Mouse (Mus musculus) forebrain, embryonic 16.5 days (tissue): ENCODE data around the gene Cdkl1. TPM values are rescaled to one million over a fixed set of nuclear protein-coding genes. Genes with fewer than 3 reads are reported as not detected.
A peak's percentile ranks its signal among the peaks of the same experiment; 100 is the strongest.

Experiments used
- ATAC-seq: fragments of 200-750 bp; cut with Nextera tagmentation; 2 replicates; pipeline ENCODE4 v1.8.0; 2017; ENCODE audit warnings: mild to moderate bottlenecking, moderate library complexity
- H3K27ac ChIP-seq: fragments of 300-500 bp; sonication (generic); 2 replicates; pipeline ENCODE4 v1.5.1; 2014; ENCODE audit warnings: low read length, control low read depth
- H3K27me3 ChIP-seq: fragments of 300-500 bp; sonication (generic); replicated peaks from 2 replicates; pipeline ENCODE4 v1.6.1; 2014; ENCODE audit warnings: low read length; ENCODE audit not compliant: control insufficient read depth, insufficient read depth
- H3K36me3 ChIP-seq: fragments of 300-500 bp; sonication (generic); 2 replicates; pipeline ENCODE4 v1.6.1; 2014; ENCODE audit not compliant: control insufficient read depth, insufficient read depth
- H3K4me1 ChIP-seq: fragments of 300-500 bp; sonication (generic); replicated peaks from 2 replicates; pipeline ENCODE4 v1.6.1; 2014; ENCODE audit warnings: low read length; ENCODE audit not compliant: control insufficient read depth, insufficient read depth
- H3K4me2 ChIP-seq: fragments of 300-500 bp; sonication (generic); 2 replicates; pipeline ENCODE4 v1.6.1; 2014; ENCODE audit warnings: mild to moderate bottlenecking, low read length, control low read depth
- H3K4me3 ChIP-seq: fragments of 300-500 bp; sonication (generic); replicated peaks from 2 replicates; pipeline ENCODE4 v1.5.1; 2014; ENCODE audit warnings: mild to moderate bottlenecking, low read length, control low read depth
- H3K9ac ChIP-seq: fragments of 300-500 bp; sonication (generic); replicated peaks from 2 replicates; pipeline ENCODE4 v1.6.1; 2014; ENCODE audit warnings: low read depth, low read length, control low read depth
- H3K9me3 ChIP-seq: fragments of 300-500 bp; sonication (generic); 2 replicates; pipeline ENCODE4 v1.6.1; 2016; ENCODE audit warnings: low read length; ENCODE audit not compliant: control insufficient read depth
- WGBS: fragments of 180-500 bp; shearing (Covaris S2); extraction: QIAGEN DNeasy Blood & Tissue Kit; methylation state at CpG from one replicate; pipeline ENCODE4 v1.1.7; 2014; 5-methylcytosine and 5-hydroxymethylcytosine counted together
- polyA plus RNA-seq: library from polyadenylated mRNA; unstranded; fragments of >200 nt; fragmentation: Nextera tagmentation; extraction: Ambion mirVana; gene quantifications from 2 replicates; pipeline ENCODE4 v1.2.1, GENCODE M21; 2015

Cdkl1 gene
- polyA plus RNA-seq: 4.9 and 6.9 TPM in 2 replicates

DNA sequence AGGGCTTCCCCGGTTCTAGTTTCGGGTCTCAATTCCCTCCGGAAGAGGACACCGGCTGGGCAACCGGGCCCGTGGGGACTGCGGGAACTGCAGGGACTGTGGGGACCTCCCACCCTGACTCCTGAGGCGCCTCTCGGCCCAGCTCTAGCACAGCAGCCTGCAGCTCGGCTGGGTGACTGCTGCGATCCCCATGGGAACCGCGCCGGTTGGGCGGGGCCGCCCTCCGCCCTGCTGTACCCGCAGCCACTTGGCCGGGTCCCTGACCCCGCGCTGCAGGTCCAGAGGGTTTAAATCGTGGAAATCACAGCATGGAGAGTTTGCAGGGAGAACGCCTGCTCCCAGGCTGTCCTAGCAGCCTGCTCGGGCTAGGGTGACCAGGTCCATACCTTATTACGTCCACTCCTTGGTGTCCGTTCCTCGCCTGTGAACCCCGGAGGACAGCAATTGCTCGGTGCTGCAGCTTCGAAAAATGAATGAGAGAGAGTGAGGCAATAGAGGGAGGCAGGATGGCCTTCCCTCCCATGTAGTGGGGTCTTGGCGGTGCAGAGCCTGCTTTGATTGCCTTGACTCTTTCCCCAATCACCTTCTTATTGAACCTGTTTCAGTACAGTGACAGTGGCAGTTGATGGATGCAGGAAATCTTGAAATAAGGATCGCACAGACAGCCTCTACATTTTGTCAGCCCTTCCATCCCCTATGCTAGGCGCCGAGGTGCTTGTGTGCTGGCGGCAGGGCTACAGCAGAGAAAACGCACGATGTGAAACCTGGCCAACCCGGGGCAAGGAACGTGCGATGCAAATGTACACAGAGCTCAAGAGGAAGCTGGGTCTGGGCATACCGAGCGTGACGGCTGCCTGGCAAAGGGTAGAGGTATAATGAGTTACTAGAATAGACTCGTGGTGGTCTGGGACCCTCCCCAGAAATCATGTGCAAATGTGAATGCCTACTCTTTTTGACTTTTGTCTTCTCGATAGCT, at the start of gene Cdkl1:
Gene Cdkl1 (minus strand): TSS at position 738 of the 976 bp plus-strand sequence.
- Histone ChIP-seq H3K27ac (peak within 1 kb of the TSS; percentile 18; the same call in 1 of the 2 replicates), H3K4me1 (peaks cover 17% of the 10 kb centered on the region), H3K36me3 (no peaks in the 10 kb centered on the region), H3K4me3 (peak within 1 kb of the TSS; percentile 64), H3K9ac (peak within 1 kb of the TSS; percentile 73), H3K27me3 (no peaks in the 10 kb centered on the region), H3K9me3 (no peaks in the 10 kb centered on the region), H3K4me2 (peak within 1 kb of the TSS; percentile 100)
- peak; percentile 92 for ATAC-seq
- under 1% methylated on average over 45 of the region's 45 CpGs for WGBS

DNA sequence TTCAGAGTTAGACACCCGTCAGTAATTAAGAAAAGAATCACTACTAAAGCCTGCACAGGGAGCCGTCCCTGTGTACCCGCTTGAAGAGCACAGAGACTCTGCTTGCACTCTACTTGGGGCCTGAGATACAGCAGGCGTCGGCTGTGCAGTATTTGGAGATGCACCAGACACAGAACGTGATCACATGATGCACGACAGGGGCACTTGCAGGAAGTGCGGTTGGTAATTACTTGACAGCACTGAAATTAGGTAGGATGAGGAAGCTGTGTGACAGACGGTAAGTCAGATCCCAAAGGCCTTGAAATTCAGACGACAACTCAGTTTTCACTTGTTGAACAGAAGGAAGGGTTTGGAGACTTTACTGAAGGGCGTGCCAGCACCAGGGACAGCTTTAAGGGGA, 47.3 kb upstream of the Cdkl1 start:
- Histone ChIP-seq H3K4me1 (no peaks in the 10 kb centered on the region), H3K9ac (no peak overlapping the region), H3K4me2 (no peak overlapping the region), H3K9me3 (no peaks in the 10 kb centered on the region), H3K27ac (no peak overlapping the region), H3K4me3 (no peak overlapping the region), H3K27me3 (no peaks in the 10 kb centered on the region), H3K36me3 (peaks cover 9% of the 10 kb centered on the region)
- 76% methylated on average over 11 of the region's 11 CpGs for WGBS
- ATAC-seq: no peak

- Histone ChIP-seq H3K9ac (no peak overlapping the region), H3K4me1 (no peaks in the 10 kb centered on the region), H3K4me3 (no peak overlapping the region), H3K9me3 (no peaks in the 10 kb centered on the region), H3K27me3 (no peaks in the 10 kb centered on the region), H3K36me3 (peaks cover 11% of the 10 kb centered on the region; the same call in 1 of the 2 replicates), H3K4me2 (no peak overlapping the region), H3K27ac (no peak overlapping the region)
- peak; percentile 45; the same call in 1 of the 2 replicates for ATAC-seq
- 84% methylated on average over 12 of the region's 12 CpGs for WGBS
Measured at GRCm38 (mm10) chr12:69833982-69834604, 43.0 kb upstream of the Cdkl1 start.

- Histone ChIP-seq H3K9me3 (no peaks in the 10 kb centered on the region), H3K4me2 (no peak overlapping the region)
Measured at GRCm38 (mm10) chr12:69831239-69831910, 40.3 kb upstream of the Cdkl1 start.

GRCm38 (mm10) chr12:69828214-69828613, 37.1 kb upstream of the Cdkl1 start:
- Histone ChIP-seq H3K27ac (no peak overlapping the region), H3K4me3 (no peak overlapping the region), H3K27me3 (no peaks in the 10 kb centered on the region), H3K9me3 (no peaks in the 10 kb centered on the region), H3K9ac (no peak overlapping the region), H3K36me3 (peaks cover 13% of the 10 kb centered on the region), H3K4me2 (no peak overlapping the region), H3K4me1 (no peaks in the 10 kb centered on the region)
- no peak for ATAC-seq
- 56% methylated on average over 2 of the region's 2 CpGs for WGBS

More at GRCm38 (mm10) chr12:69831239-69831910, 40.3 kb upstream of the Cdkl1 start:
- no peak overlapping the region for H3K4me3 ChIP-seq
- 96% methylated on average over 9 of the region's 9 CpGs for WGBS
- H3K4me1 ChIP-seq: no peaks in the 10 kb centered on the region
- peaks cover 12% of the 10 kb centered on the region for H3K36me3 ChIP-seq
- no peak for ATAC-seq
- H3K27ac ChIP-seq: no peak overlapping the region
- no peaks in the 10 kb centered on the region for H3K27me3 ChIP-seq
- H3K9ac ChIP-seq: no peak overlapping the region

DNA sequence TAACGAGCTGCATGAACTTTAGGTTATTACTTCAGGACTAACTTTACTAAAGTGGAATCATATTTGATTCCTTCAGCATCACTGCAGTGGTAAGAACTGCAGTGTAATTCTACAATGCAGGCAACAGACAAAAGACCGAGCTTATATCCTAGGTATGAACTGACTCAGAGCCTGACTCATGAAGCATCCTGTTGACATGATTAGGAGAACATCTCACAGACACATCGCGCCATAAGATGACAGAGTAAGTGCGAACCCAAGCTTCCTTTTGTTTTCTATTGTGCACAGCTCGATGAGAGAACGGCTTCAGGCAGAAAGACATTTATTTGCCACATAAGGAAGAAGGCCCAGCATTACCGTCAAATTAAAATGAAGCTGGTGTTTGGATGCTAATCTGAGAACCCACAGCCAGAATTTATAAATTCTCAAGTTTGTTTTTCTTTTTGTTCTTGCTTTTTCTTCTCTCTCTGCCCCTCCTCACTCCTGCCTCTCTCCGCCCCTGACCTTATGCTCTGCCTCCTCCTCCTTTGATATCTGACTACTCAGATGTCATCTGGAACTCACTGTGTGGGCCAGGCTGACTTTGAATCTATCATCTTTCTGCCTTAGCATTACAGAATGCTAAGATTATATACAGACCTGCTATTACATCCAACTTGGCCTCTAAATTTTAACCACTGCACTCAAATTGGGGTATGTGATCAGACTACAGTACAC, 34.0 kb upstream of the Cdkl1 start:
- H3K4me1 ChIP-seq: no peaks in the 10 kb centered on the region
- peaks cover 27% of the 10 kb centered on the region for H3K36me3 ChIP-seq
- no peak overlapping the region for H3K4me3 ChIP-seq
- no peak for ATAC-seq
- 88% methylated on average over 9 of the region's 9 CpGs for WGBS
- H3K27ac ChIP-seq: no peak overlapping the region
- H3K9ac ChIP-seq: no peak overlapping the region
- H3K9me3 ChIP-seq: no peaks in the 10 kb centered on the region
- no peak overlapping the region for H3K4me2 ChIP-seq
- no peaks in the 10 kb centered on the region for H3K27me3 ChIP-seq

DNA sequence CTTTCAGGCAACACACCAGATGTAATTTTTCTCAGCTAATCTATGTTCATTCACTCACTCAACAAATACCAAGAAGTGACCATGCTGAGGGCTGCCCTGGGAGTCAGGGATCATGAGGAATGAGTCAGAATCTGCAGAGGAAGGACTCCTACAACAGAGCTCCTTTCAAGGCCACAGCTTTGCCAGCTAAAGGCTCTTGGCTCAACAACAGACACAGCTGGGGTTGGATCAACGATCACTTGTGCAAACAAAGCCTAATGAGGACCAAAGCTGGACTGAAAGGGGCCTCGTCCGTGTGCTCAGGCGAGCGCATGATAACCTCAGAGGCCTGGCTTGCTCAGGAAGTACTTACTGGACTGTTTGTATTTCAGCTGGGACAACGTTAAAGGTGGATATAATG, 23.2 kb upstream of the Cdkl1 start:
- ATAC-seq: peak; percentile 33; the same call in 1 of the 2 replicates
- WGBS: 7% methylated on average over 6 of the region's 6 CpGs
- H3K4me1 ChIP-seq: no peaks in the 10 kb centered on the region
- H3K4me3 ChIP-seq: no peak overlapping the region
- H3K36me3 ChIP-seq: peaks cover 19% of the 10 kb centered on the region
- H3K4me2 ChIP-seq: no peak overlapping the region
- no peaks in the 10 kb centered on the region for H3K9me3 ChIP-seq
- H3K27me3 ChIP-seq: no peaks in the 10 kb centered on the region
- no peak overlapping the region for H3K9ac ChIP-seq
- H3K27ac ChIP-seq: no peak overlapping the region

DNA sequence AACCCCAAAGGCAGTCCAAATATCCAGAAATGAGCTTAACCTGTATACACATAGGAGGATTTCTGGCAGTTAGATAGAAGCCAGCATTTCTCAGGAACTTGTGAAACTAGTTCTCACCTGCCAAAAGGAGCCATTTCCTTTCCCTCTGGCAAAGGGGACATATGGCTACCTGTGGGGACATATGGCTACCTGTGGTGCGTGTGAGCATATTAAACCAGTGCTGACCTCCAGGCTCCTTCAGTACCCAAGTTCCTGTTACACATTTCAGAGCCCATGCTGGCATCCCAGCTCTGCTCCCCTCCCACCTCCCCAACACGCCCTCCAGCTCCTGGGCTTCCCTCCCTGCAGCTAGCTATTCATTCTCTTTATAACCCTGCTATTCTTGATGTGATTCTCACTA, 22.5 kb upstream of the Cdkl1 start:
- no peak for ATAC-seq
- Histone ChIP-seq H3K4me3 (no peak overlapping the region), H3K4me2 (no peak overlapping the region), H3K27me3 (no peaks in the 10 kb centered on the region), H3K9me3 (no peaks in the 10 kb centered on the region), H3K4me1 (no peaks in the 10 kb centered on the region), H3K9ac (no peak overlapping the region), H3K27ac (no peak overlapping the region), H3K36me3 (peaks cover 19% of the 10 kb centered on the region)
- WGBS: 47% methylated on average over 2 of the region's 2 CpGs
